Mouse (Mus musculus) MEL (cell line): Measurements from ENCODE around the gene Gm37240. TPM values are rescaled to one million over a fixed set of nuclear protein-coding genes. Genes with fewer than 3 reads are reported as not detected.

Experiments
- DNase-seq: peaks from one replicate; pipeline ENCODE4 v3.0.0; 2011; ENCODE audit warnings: low read depth, low spot score
- H3K27ac ChIP-seq: 2 replicates; pipeline ENCODE4 v1.5.1; 2012; ENCODE audit warnings: low read depth, mild to moderate bottlenecking, control low read depth, low read length, moderate library complexity; ENCODE audit not compliant: control insufficient read depth
- H3K27me3 ChIP-seq, 2 experiments: fragments of 150-350 bp in 1 of 2; sonication (generic) in 1 of 2; 2 replicates each; pipeline ENCODE4 v1.6.1; 2012; ENCODE audit warnings: low read length in 2 of 2, mild to moderate bottlenecking in 2 of 2, improper control_type of control experiment in 1 of 2, moderate library complexity in 1 of 2; ENCODE audit not compliant: insufficient read depth in 2 of 2, control insufficient read depth in 1 of 2
- H3K36me3 ChIP-seq, 2 experiments: 2 replicates each; pipeline ENCODE4 v1.6.1; 2012 to 2014; ENCODE audit warnings: low read length in 2 of 2, improper control_type of control experiment in 1 of 2, inconsistent platforms in 1 of 2, mild to moderate bottlenecking in 1 of 2; ENCODE audit not compliant: insufficient read depth in 2 of 2, control insufficient read depth in 1 of 2
- H3K4me1 ChIP-seq, 2 experiments: fragments of 150-350 bp in 1 of 2; sonication (generic) in 1 of 2; 2 replicates each; pipeline ENCODE4 v1.6.1; 2012; ENCODE audit warnings: low read length in 2 of 2, improper control_type of control experiment in 1 of 2, mild to moderate bottlenecking in 1 of 2; ENCODE audit not compliant: insufficient read depth in 2 of 2, control insufficient read depth in 1 of 2
- H3K4me3 ChIP-seq, 2 experiments: fragments of 150-350 bp in 1 of 2; sonication (generic) in 1 of 2; 2 replicates each; pipeline ENCODE4 v1.5.1; 2012; ENCODE audit warnings: low read depth in 2 of 2, low read length in 2 of 2, mild to moderate bottlenecking in 2 of 2, moderate library complexity in 2 of 2, control low read depth in 1 of 2, improper control_type of control experiment in 1 of 2; ENCODE audit not compliant: control insufficient read depth in 1 of 2, insufficient read depth in 1 of 2
- H3K79me2 ChIP-seq: 2 replicates; pipeline ENCODE4 v1.6.1; 2012; ENCODE audit warnings: mild to moderate bottlenecking, low read length, moderate library complexity; ENCODE audit not compliant: control insufficient read depth, poor library complexity, insufficient read depth
- H3K9ac ChIP-seq: 2 replicates; pipeline ENCODE4 v1.6.1; 2012; ENCODE audit warnings: low read depth, mild to moderate bottlenecking, control low read depth, low read length, moderate library complexity; ENCODE audit not compliant: control insufficient read depth, poor library complexity, severe bottlenecking
- H3K9me3 ChIP-seq: fragments of 150-350 bp; sonication (generic); replicated peaks from 2 replicates; pipeline ENCODE4 v1.6.1; 2012; ENCODE audit warnings: mild to moderate bottlenecking, low read length, improper control_type of control experiment, moderate library complexity; ENCODE audit not compliant: insufficient read depth
- ELF1 ChIP-seq: IDR thresholded peaks from 2 replicates; pipeline ENCODE4 v1.6.1; 2014; ENCODE audit warnings: low read depth, mild to moderate bottlenecking, inconsistent platforms, low read length, improper control_type of control experiment, moderate library complexity
- GATA1 ChIP-seq: IDR thresholded peaks from 2 replicates; pipeline ENCODE4 v1.6.1; 2011; ENCODE audit warnings: low read depth, low read length, improper control_type of control experiment
- MEF2A ChIP-seq: IDR thresholded peaks from 2 replicates; pipeline ENCODE4 v1.6.1; 2014; ENCODE audit warnings: low read depth, mild to moderate bottlenecking, inconsistent platforms, low read length, improper control_type of control experiment; ENCODE audit not compliant: poor library complexity, insufficient replicate concordance, severe bottlenecking; ENCODE audit errors: extremely low read depth
- MXI1 ChIP-seq: IDR thresholded peaks from 2 replicates; pipeline ENCODE4 v1.6.1; 2011; ENCODE audit warnings: mild to moderate bottlenecking, low read depth, low read length, improper control_type of control experiment
- RCOR1 ChIP-seq: IDR thresholded peaks from 2 replicates; pipeline ENCODE4 v1.6.1; 2012; ENCODE audit warnings: low read depth, mild to moderate bottlenecking, inconsistent platforms, low read length, improper control_type of control experiment
- SIN3A ChIP-seq: IDR thresholded peaks from 2 replicates; pipeline ENCODE4 v1.6.1; 2012; ENCODE audit warnings: low read length, improper control_type of control experiment, inconsistent platforms
- TAL1 ChIP-seq: IDR thresholded peaks from 2 replicates; pipeline ENCODE4 v1.6.1; 2012; ENCODE audit warnings: mild to moderate bottlenecking, inconsistent platforms, low read length, moderate library complexity, mixed read lengths
- TCF12 ChIP-seq: IDR thresholded peaks from 2 replicates; pipeline ENCODE4 v1.6.1; 2014; ENCODE audit warnings: low read depth, mild to moderate bottlenecking, inconsistent platforms, low read length, improper control_type of control experiment, moderate library complexity
- USF1 ChIP-seq: IDR thresholded peaks from 2 replicates; pipeline ENCODE4 v1.6.1; 2014; ENCODE audit warnings: low read depth, mild to moderate bottlenecking, inconsistent platforms, low read length, improper control_type of control experiment, moderate library complexity
- ZC3H11A ChIP-seq: IDR thresholded peaks from 2 replicates; pipeline ENCODE4 v1.6.1; 2012; ENCODE audit warnings: low read depth, mild to moderate bottlenecking, inconsistent platforms, low read length, improper control_type of control experiment
- polyA plus RNA-seq, 2 experiments: library from polyadenylated mRNA; stranded (reverse) in 1 of 2; unstranded in 1 of 2; fragments of >175 nt in 1 of 2; fragments of >200 nt in 1 of 2; gene quantifications; 2 replicates each; pipeline versions ENCODE4 v1.2.1 to v1.2.4; 2012; ENCODE audit warnings: low replicate concordance in 2 of 2, low read depth in 1 of 2; ENCODE audit not compliant: insufficient read length in 2 of 2, insufficient read depth in 1 of 2, missing spikeins in 1 of 2
- total RNA-seq: library from RNA; depleted of rRNA; stranded (reverse); fragments of 300-350 nt; gene quantifications from 2 replicates; pipeline ENCODE4 v1.2.3, GENCODE M21; 2012

The Gm37240 gene
- total and polyA plus RNA-seq, 3 experiments: 0.04 TPM; not detected in 2

DNA sequence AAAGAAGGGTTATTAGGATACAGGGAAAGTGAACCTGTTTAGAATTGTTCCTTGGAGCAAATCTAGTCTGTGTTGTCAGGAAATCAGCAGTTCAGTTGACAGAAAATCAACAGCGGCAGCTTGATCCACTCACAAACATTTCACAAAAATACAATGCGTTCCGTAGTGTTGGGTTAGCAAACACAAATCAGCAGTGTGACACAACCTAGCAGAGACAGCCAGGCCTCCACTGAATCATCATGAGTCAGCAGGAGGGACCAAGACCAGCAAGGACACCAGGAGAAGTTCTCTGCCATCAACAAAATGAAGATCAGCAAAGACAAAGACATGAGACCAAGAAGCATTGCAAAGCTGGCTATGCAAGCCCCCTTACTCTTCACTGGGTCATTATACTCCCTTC, 688.8 kb downstream of the Gm37240 start:
- no peak for TF ChIP-seq RCOR1
- no peak for TF ChIP-seq TCF12
- Histone ChIP-seq H3K27ac (no peak overlapping the region), H3K4me3 (no peak overlapping the region), H3K9ac (no peak overlapping the region), H3K79me2 (no peaks in the 10 kb centered on the region), H3K36me3 (no peaks in the 10 kb centered on the region), H3K27me3 (no peaks in the 10 kb centered on the region), H3K4me1 (no peaks in the 10 kb centered on the region), H3K9me3 (no peaks in the 10 kb centered on the region)
- DNase-seq: no peak

DNA sequence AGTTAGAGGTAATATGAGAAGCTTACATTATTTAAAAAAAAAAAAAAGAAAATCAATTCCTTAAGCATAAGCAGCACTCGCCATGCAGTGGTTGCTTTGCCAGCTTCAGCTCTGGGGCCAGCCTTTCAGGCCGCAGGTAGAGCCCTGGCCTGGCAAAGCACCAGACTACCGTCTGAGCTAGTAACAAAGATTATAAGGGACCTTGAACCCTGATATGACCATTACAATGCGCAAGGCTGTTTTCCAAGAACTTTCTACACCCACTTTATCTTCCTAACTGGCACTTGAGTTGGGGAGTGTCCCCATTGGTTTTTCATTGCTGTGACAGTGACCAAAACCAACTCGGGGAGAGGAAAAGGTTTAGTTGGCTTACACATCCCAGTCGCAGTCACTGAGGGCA, 690.2 kb downstream of the Gm37240 start:
- Histone ChIP-seq H3K4me3 (no peak overlapping the region), H3K27me3 (no peaks in the 10 kb centered on the region), H3K79me2 (no peaks in the 10 kb centered on the region), H3K9ac (no peak overlapping the region), H3K4me1 (no peaks in the 10 kb centered on the region), H3K27ac (no peak overlapping the region), H3K9me3 (no peaks in the 10 kb centered on the region), H3K36me3 (no peaks in the 10 kb centered on the region)
- no peak for TF ChIP-seq TCF12
- no peak for TF ChIP-seq SIN3A
- TF ChIP-seq USF1: no peak
- TF ChIP-seq MXI1: no peak
- no peak for TF ChIP-seq ELF1
- DNase-seq: no peak

DNA sequence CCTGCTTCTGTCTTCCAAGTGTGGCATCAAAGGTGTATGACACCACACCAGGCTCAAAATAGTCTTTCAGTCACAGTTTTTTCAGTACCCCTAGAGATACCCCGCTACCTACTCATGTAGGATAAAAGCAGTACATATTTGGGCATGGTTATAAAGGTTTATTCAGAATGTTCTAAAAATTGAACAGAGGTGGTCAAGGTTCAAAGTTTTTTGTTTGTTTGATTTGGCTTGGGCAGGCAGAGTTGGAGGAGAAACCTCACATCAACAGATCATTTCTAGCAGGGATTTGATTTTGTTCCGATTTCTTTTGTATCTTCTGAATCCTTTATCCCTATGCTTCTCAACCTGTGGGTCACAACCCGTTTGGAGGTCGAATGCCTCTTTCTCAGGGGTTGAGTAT, 690.7 kb downstream of the Gm37240 start:
- H3K4me1 ChIP-seq: no peaks in the 10 kb centered on the region
- TF ChIP-seq RCOR1 (no peak), GATA1 (no peak), MEF2A (no peak), ZC3H11A (no peak), TAL1 (no peak)
- TF ChIP-seq, all 39 proteins: peak for 0
- Histone ChIP-seq H3K36me3 (no peaks in the 10 kb centered on the region), H3K9ac (no peak overlapping the region), H3K27me3 (no peaks in the 10 kb centered on the region), H3K9me3 (no peaks in the 10 kb centered on the region), H3K4me3 (no peak overlapping the region), H3K79me2 (no peaks in the 10 kb centered on the region), H3K27ac (no peak overlapping the region)
- no peak for DNase-seq
